Mouse (Mus musculus): ENCODE results near the gene Tenm4.

GRCm38 (mm10) chr7:96688141-96688540, 517.1 kb downstream of the Tenm4 start:
- no peak for TF ChIP-seq CTCF (IDR thresholded peaks at IDR 0.05)
- no peak for TF ChIP-seq EP300 (IDR thresholded peaks at IDR 0.05)

Data from lung, postnatal 0 days (tissue).